Mouse (Mus musculus) gastrocnemius, postnatal 36 days (tissue): ENCODE data around the gene Ppp1r27. TPM values are rescaled to one million over a fixed set of nuclear protein-coding genes. Genes with fewer than 3 reads are reported as not detected.
"Not testable (repeated sequence)": the region's sequence is repeated elsewhere in the genome, so short reads cannot be mapped to it uniquely, and the experiment has no call there.

Source experiments
- DNase-seq, 2 experiments: peaks; one replicate each; pipeline ENCODE4 v3.0.0; 2022
- intact Hi-C: fragments of 180-260 bp; cut with DNase I; formaldehyde crosslinking; loops from one replicate; pipeline ENCODE4 v1.15.1; 2025
- total RNA-seq, 2 experiments: library from RNA; stranded (reverse); gene quantifications; 2 replicates each; pipeline ENCODE4 v1.2.3; 2021

Ppp1r27 gene
- total RNA-seq, 2 experiments from 2014 or later = 153 to 173 TPM

DNA sequence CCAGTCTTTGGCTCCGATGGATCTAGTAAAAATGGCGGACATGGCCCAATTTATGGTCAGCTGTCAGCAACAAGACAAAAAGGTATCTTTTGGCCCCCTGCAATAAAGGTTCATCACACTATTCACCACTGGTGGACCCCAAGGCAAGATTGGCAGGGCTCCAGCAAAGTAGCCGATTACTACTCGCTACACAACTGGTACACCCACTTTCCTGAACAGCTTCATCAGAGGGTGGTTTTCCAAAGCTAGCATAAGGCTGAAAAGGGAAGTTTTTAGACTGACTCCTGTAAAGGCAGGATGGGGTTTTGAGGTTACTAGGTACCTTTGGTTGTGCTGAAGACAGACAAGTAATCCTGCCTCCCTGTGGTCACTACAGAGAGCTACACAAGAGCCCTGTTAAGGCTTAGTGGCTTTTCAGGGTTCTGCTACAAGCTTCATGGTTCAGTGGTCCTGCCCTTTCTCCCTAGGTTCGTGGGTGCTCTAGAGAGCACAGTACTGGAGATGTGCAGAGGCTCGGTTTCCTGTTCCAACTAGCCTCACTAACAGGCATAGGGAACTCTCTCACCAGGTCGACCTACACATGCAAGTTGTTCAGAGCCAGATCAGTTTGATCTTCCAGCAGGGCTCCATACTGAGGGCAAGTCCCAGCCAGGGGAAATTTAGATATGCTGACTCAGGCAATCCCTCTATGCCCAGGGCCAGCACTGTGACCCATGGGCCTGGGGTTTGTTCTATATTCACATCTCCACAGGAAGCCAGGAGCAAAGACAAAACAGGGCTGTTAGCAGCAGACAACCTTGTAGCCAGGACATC, 26.5 kb upstream of the Ppp1r27 start:
- intact Hi-C loops = loop anchor here (1.0 to 5.0 kb wide), 2 partner anchors 35 to 62 kb away; no protein-coding TSS in a partner anchor
- no peak for DNase-seq

DNA sequence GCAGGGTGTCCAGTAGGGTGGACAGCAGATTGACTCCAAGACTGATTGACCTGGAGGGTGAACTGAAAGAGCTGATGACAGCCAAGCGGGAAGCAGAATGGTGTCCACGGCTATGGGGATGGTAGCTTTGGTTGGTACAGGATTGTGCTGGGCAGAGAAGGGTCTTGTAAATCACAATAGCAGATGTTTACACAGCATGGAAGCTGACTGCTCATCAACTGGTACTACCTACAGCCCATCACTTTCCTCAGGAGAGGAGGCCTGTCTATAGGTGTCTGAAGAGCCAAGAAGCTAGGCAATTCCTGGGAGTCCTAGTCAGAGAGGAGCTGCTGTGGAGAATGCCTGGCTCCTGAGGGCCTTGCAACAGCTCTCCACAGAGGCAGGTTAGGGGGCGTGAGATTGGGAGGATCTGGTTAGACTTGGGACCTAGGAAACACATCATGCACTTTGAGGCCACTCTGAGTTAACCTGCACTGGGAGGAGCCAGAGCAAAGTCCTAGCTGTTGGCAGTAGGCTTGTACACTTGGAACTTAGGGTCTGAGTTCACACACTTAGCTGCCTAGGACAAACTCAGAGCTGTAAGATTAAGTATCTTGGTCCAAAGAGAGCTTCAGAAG, 25.5 kb upstream of the Ppp1r27 start:
- intact Hi-C loops = loop anchor here (5.0 kb wide), 1 partner anchor 36 kb away; no protein-coding TSS in a partner anchor
- DNase-seq = no peak

DNA sequence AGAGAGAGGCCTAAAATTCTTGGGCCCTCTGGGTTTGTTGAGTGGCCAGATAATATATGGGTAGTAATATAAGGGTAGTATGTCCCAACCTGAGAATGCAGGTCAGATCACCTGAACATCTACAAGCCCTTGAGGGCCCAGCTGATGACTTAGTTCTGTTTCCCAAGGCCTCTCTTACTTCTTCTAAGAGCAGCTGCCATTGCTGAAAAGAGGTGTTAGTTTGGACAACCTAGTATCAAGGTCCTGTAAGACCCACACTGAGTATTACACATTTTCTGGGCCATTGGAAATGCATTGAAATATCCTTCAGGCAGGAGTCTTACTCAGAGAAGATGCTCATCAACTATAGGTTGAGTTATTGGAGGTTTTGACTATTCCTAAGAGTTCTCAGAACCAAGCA, 25.0 kb upstream of the Ppp1r27 start:
- no peak for DNase-seq
- intact Hi-C loops = loop anchor here (2.0 to 5.0 kb wide), 2 partner anchors 33 to 36 kb away; no protein-coding TSS in a partner anchor

DNA sequence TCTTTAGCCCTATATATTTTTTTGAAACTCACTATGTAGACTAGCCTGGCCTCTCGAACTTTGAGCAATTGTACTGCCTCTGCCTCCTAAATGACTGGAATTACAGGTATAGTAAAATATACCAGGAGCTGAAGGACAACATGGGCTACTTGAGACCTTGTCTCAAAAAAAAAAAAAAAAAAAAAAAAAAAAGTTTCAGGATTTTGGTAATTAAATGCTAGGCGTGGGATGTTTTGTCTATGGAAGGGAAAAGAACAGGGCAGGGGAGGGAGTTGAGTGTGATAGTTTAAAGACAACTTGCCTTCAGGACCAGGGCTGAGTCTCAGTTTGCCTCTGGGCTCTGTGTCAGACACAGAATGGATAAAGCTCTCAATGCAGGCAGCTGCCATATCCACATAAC, 24.1 kb upstream of the Ppp1r27 start:
- intact Hi-C loops = loop anchor here (2.0 to 5.0 kb wide), 2 partner anchors 32 to 37 kb away; no protein-coding TSS in a partner anchor
- DNase-seq = no peak

DNA sequence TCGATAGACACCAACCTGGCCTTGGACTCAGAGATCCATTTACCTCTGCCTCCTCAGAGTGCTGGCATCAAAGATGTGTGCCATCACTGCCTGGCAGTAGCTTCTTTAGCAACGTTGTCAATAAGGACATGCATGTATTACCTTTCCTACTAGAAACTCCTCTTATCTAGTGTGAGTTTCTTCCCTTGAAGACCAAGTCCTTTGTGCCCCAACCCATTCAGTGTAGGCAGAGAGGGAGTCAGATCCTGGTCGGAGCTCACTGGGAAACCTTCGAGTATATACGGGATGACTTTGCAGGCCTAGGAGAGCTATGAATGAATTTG, 23.3 kb upstream of the Ppp1r27 start:
- no peak for DNase-seq
- intact Hi-C loops = loop anchor here (2.0 kb wide), 1 partner anchor 31 kb away; no protein-coding TSS in a partner anchor

DNA sequence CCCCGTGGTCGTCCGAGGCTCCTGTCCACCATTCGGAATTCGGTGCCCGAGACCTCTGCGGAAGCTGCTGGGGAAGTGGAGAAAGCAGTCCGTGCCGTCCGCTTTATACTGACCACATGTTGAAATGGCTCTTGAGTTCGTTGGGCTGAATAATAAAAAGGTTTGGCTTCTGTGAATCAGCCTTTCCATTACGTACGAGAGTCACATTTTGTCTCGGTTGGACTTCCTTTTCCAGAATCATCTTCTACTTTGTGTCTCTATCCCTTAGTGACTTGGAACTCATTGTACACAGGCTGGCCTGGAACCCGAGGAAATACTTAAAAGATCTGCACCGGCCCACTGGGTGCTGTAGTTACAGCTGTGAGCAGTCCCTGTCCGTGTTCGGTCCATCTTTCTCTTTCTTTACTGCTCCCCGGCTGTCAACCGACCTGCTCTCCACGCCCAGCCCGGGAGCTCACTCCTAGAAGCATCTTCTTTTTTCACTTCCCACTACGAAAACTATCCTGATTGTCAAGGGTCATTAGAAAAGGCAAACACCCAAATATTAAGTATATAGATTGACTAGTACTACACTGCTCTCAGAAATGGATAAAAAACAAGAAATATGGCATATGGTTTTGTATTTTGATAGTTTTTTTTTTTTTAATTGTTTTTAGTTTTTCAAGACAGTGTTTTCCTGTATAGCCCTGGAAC, 22.8 kb upstream of the Ppp1r27 start:
- intact Hi-C loops = loop anchor here (2.0 kb wide), 1 partner anchor 31 kb away; no protein-coding TSS in a partner anchor
- no peak for DNase-seq

DNA sequence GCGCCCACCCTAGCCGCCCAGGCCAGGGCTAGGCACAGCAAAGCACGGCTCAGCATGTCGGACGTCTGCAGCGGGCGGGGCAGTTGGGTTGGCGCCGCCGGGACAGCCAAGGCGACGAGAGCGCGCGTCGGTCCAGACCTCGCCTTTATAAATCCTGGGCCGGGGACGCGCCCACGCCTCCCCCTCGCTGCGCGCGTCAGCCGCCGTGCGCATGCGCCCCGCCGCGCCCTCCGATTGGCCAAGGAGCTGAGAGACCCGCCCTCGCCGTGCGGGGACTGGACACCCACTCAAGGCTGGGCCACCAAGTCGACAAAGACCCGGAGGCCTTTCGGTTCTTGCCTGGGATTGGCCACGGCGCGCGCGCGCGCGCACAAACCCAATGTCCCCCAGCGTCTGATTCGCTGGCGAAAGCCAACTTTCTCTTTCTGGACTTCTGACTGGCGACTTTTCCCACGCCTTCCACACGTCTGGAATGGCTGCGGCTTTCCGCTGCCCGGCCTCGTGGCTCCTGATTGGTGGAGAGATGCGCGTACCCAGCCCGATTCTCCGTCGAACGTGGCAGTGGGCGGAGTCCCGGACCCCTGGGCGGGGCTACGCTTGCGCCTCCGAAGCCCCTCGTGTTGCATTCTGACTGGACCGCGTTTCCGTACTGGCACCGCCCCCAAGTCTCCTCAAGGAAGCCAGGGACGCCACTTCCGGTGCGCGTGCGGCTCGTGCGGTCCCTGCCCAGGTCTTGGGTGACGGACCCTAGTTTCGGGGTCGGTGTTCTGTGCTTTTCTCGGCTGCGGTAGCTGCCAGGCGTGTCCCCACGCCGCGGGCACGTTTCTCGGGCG, 22.0 kb upstream of the Ppp1r27 start, which contains the start of gene P4hb:
Gene P4hb, minus strand, starts transcription at position 502 of the 833 bp plus-strand sequence.
- DNase-seq = peak; percentile 99 to 100
- intact Hi-C loops = no loop called here

DNA sequence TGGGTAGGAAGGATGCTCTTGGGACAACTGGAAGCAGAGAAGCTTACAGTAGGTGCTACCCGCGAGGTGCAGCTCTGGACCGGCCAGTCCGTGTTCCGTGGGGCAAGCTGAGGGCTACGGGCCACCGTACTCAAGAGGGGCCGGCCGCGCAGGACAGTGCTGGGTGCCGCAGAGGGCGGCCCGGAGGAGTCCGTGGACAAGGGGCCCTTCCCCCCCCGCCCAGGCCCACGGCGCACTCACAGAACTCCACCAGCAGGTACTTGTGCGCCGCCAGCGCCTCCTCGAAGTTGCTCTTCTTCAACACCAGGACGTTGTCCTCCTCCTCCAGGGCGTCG, 21.5 kb upstream of the Ppp1r27 start:
- intact Hi-C loops = no loop called here
- no peak for DNase-seq

DNA sequence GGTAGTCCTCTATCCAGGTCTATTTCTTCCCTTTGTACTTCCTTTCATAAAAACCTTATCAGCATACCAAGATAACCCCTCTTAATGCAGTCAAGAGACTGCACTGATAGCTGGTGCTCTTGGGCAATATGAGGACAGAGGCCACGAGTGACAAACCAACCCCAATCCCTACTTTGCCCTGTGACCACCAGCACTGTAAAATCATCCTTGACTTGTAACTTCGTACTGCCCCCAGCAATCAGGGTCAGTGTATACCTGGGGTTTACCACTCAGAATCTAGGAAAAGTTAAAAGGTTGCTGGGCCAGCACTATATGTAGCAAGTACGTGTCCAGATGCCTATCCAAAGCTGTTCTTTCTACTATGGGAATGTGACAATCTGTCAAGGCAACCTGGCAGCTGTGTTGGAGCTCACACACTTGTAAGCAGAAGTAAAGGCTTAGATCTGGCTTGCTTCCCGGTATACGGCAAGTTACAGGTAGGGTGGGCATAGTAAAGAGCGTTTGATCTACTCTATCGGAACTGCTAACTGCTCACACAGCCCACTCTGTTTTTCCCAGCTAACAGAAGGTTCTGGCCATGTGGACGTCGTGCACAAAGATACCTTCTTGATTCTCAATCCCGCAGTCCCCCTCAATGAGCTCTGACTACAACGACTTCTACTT, 21.0 kb upstream of the Ppp1r27 start:
- no peak for DNase-seq
- intact Hi-C loops = no loop called here

DNA sequence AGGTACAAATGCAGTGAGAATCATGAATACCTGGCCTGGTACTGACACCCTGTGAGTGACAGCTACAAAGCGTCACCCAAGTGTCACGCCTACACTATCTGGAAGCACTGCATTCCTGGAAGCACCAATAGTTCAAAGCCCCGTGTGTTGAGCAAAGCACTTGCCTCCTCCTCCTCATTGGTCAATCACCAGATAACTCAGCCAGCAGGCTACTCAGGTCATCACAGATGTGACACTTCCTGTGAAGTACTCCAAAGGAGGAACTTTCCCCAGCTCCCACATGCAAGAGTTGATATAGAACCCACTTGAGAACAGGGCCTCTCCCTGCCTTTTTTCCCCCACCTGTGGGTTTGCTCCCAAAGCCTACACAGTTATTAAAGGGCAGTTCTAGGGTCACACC, 20.2 kb upstream of the Ppp1r27 start:
- intact Hi-C loops = no loop called here

DNA sequence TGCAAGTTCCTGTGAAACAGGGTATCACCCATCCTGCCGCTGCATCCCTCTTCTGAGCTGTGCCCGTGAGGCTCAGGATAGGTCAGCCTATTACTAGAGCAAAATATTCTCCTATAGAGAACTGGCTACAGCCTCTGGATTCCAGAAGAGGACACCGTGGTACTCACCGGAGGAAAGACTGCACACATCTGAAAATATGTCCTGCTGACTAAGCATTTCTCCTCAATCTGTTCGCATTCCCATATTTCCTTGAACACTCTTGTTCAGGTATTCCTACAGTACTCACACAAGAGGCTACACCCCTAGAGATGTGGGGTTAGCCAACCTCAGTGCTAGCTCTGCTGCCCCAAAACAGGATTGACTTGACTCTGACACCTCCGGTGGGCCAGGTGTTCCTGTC, 17.4 kb upstream of the Ppp1r27 start:
- no peak for DNase-seq

More for the DNA sequence above, 20.2 kb upstream of the Ppp1r27 start:
- DNase-seq = no peak

DNA sequence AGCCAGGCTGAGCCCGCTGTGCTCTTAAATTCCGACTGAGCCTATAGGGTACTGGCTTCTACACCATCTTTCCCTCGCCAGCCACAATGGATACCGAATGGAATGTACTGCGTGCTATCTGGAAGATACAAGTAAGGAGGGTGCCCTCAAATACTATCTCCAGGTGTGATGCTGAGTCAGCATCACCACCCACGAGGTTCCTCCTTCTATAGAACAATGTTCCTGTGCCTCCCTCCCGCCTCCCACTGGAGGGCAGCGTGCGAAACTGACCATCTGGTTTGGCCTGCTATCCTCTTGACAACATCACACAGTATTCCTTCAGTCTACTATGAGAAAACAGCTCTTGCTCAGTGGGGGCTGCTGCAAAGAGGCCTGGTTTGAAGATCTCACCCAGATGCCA, 14.2 kb upstream of the Ppp1r27 start:
- no peak for DNase-seq
- intact Hi-C loops = no loop called here

More for the DNA sequence above, 17.4 kb upstream of the Ppp1r27 start:
- intact Hi-C loops = no loop called here

DNA sequence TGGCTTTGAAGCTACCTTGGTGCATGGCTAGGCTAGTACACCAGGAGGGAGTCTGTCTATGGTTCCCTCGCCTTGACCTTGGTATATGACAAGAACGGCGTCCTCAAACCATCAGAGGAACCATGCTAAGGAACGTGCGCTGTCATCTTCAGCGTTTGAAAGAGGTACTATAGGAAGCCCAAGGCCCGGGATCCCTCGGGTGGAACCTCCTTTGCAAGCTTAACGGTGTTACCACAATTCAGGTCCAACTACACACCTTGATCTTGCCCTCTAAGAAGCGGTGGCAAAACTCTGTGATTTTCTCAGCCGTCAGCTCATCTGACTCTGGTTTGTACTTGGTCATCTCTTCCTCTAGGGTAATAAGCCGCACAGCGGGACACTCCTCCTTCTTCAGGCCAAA, 12.0 kb upstream of the Ppp1r27 start:
- intact Hi-C loops = no loop called here
- no peak for DNase-seq

DNA sequence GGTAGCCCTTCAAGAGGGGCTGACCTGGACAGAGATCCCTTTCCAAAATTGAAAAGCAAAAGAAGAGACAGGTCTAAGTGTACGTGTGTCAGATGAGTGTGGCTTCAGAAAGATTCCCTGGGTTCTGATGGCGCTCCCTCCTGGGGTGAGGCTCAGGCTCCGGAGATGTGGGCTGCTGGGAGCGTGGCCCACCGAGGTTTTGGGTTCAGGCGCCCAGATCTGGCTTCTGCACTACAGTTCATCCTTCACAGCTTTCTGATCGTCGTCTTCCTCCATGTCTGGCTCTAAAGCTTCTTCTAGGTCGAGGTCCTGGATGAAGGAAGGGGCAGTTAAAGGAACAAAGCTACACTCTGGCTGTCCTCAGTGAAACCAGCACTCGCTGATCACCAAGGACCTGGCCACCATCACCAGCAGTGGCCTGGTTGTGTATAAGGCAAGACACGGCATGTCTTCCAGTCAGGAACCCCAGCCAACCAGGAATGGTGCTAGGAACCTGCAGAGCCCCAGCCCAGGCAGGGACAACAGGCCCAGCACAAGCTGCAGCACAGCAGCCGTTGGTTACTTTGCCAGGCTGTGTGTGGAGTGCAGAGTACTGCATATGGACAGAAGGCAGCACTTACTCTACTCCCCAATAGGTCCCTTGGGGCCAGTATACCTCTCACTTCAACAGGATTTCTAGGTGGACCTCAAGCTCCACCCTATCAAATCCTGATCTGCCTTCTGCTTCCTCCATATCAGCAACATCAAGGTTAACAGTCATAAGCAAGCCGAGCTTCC, 10.2 kb upstream of the Ppp1r27 start:
- intact Hi-C loops = no loop called here
- no peak for DNase-seq

DNA sequence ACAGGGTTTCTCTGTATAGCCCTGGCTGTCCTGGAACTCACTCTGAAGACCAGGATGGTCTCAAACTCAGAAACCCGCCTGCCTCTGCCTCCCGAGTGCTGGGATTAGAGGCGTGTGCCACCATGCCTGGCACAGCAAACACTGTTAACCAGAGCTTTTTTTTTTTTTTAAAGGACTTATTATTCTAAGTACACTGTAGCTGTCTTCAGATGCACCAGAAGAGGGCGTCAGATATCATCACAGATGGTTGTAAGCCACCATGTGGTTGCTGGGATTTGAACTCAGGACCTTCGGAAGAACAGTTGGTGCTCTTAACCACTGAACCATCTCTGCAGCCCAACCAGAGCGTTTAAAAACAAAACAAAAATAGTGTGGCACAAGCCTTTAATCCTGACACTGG, 7.9 kb upstream of the Ppp1r27 start:
- intact Hi-C loops, DNase-seq: not testable (repeated sequence)

DNA sequence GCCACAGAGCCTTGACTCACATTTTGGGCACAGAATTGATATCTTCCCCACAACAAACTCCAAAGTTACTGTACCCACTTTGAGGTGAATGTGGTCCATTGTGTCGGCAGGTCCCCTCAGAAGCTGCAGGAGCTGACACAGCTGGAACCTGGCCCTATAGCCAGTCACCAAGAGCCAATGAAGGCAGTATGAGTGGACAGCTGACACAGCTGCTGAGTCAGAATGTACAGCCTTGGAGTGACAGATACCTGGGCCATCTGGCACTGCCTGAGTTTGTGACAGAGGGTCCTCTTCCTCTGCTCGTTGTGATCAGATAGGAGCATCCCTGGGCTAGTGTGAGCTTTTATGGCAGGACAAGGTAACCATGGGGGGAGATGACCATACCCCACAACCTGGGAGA, 4.3 kb upstream of the Ppp1r27 start:
- intact Hi-C loops = no loop called here
- no peak for DNase-seq

DNA sequence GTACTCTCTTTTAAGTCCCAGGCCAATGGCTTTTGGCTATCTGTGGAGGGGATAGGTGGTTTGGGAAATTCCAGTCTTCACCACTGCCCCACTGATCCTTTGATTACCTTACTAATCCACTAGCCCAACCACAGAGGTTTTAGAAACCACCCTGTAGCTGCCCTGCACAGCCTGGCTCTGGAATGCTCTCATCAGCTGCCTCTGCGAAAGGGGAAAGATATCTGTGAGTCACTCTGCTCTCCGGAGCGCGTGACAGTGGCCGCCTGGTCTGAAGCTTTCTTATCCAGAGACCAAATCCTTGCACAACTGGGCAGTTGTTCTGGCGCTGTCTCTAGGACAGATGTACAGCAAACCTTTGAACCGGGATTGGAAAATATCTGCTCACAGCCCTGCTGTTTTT, 3.9 kb upstream of the Ppp1r27 start:
- no peak for DNase-seq
- intact Hi-C loops = no loop called here

DNA sequence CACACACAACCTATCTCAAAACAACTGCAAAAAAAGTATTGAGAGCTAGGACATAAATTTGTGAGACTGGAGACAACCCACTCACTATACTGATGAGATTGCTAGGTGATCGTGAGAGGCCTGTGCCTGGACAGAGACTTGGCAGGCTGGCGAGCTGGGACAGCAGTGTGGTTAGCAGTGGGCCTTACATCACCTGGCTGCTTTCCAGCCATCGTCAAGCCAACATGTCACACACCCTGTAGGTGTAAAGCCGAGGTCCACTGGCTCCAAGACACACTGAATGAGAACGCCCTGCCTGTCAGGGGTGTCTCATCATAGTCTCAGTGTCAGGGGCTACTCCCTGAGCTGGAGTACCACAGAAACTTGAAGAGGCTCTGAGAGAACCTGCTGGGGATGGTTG, 1.8 kb upstream of the Ppp1r27 start:
- no peak for DNase-seq
- intact Hi-C loops = no loop called here
